Mouse (Mus musculus): ENCODE measurements around the gene Aqp8.

DNA sequence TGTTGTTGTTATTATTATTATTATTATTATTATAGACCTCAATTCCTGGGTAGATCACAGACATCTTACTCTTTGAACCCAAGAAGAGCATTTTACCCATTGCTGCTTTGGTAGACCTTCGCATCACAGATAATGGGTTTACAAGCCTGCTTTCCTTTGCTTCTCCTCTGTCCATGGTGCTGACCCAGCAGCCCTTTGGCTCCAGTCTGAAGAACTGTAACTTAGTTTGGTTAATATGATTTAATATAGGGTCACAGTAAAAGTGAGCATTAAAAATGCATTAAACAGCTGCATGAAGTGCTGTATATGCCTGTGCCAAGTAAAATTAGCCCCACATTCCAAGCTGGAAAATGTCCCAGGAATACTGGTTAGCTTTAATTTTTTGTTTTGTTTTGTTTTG lies 41.3 kb downstream of the Aqp8 start:
- no peak for TF ChIP-seq CTCF (IDR thresholded peaks at IDR 0.05; ENCODE audit: low read depth)
- no peak for TF ChIP-seq EP300 (IDR thresholded peaks at IDR 0.05; ENCODE audit: low read depth)

Measured in liver, embryonic 14.5 days (tissue).